Comparison of ENCODE assay signal across 8 mouse cellular contexts in the genomic region with DNA sequence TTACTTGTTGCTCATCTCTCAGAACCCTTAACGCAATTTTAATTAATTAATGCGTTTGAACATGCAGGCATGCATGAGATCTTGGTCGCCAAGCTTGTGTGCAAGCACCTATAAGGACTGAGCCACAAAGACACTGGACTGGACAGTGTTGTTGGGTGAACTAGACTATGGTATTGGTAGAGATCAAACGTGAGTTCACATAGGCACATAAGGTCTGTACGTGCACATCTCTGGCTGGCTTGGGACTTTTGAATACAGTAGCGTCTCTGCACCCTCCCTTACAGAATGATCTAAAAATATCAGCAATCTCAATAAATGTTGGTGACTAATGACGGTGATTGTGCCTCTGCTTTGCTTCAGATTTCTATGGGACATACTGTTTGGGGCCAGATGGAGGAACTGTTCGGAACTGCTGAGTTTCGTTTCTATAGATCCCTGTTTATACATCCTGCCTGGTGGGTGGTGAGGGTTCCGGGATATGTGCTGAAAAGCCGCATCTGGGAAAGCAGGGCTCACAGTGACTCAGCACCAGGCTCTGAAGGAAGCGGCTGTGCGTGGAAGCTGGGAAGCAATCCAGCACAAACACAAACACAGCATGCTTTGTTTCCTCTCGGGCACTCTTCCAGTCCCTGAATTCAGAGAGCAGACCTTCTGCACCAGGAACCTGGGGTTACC. TPM values are rescaled to one million over a fixed set of nuclear protein-coding genes. Genes with fewer than 3 reads are reported as not detected.
A peak's percentile ranks its signal among the peaks of the same experiment; 100 is the strongest.
DNase-seq lines count a peak whose midpoint lies in the region; ATAC-seq lines count a peak whose summit lies in the region.

No protein-coding gene starts in this region.

- DNase-seq in 3T3-L1 (ENCODE audit: low read depth, low spot score) = peak; percentile 99
- peak; percentile 79 for DNase-seq in heart, postnatal 4 days
- peak; percentile 87 to 95 for DNase-seq in layer of hippocampus, adult 18-20 months (ENCODE audit: low spot score in 2 of 2)
- DNase-seq in B cell, adult 2 months = no peak

- peak; percentile 83 for ATAC-seq in cerebellum, adult (ENCODE audit: insufficient number of reproducible peaks, low FRiP score, low TSS enrichment)
- ATAC-seq in forebrain, embryonic 16.5 days = peak; percentile 94
- peak; percentile 47 for ATAC-seq in liver, embryonic 15.5 days (ENCODE audit: insufficient read depth)
- peak; percentile 89 for ATAC-seq in neural tube, embryonic 15.5 days (ENCODE audit: low FRiP score)

- peak overlapping the region; percentile 34 for H3K4me2 ChIP-seq in forebrain, embryonic 16.5 days (ENCODE audit: low read length)
- no peak overlapping the region for H3K4me2 ChIP-seq in liver, embryonic 15.5 days
- no peak overlapping the region for H3K4me2 ChIP-seq in neural tube, embryonic 15.5 days

- no peaks in the 10 kb centered on the region for H3K27me3 ChIP-seq in forebrain, embryonic 16.5 days (replicated peaks; ENCODE audit: control insufficient read depth, insufficient read depth, low read length)
- H3K27me3 ChIP-seq in liver, embryonic 15.5 days = no peaks in the 10 kb centered on the region
- H3K27me3 ChIP-seq in neural tube, embryonic 15.5 days (replicated peaks) = no peaks in the 10 kb centered on the region

- 27% methylated on average over 14 of the region's 14 CpGs for WGBS in forebrain, embryonic 16.5 days
- 34% methylated on average over 14 of the region's 14 CpGs for WGBS in liver, embryonic 15.5 days (ENCODE audit: insufficient replicate concordance)
- 46% methylated on average over 14 of the region's 14 CpGs for WGBS in neural tube, embryonic 15.5 days

- H3K9me3 ChIP-seq in forebrain, embryonic 16.5 days (ENCODE audit: control insufficient read depth, low read length) = no peaks in the 10 kb centered on the region
- H3K9me3 ChIP-seq in liver, embryonic 15.5 days (replicated peaks) = no peaks in the 10 kb centered on the region
- no peaks in the 10 kb centered on the region for H3K9me3 ChIP-seq in neural tube, embryonic 15.5 days (replicated peaks)

- no peaks in the 10 kb centered on the region for H3K36me3 ChIP-seq in forebrain, embryonic 16.5 days (ENCODE audit: control insufficient read depth, insufficient read depth)
- no peaks in the 10 kb centered on the region for H3K36me3 ChIP-seq in liver, embryonic 15.5 days (replicated peaks)
- no peaks in the 10 kb centered on the region for H3K36me3 ChIP-seq in neural tube, embryonic 15.5 days

- H3K4me3 ChIP-seq in forebrain, embryonic 16.5 days (replicated peaks; ENCODE audit: low read length) = no peak overlapping the region
- no peak overlapping the region for H3K4me3 ChIP-seq in liver, embryonic 15.5 days (replicated peaks)
- no peak overlapping the region for H3K4me3 ChIP-seq in neural tube, embryonic 15.5 days (replicated peaks)

- no peak overlapping the region; the same call in 1 of the 2 replicates for H3K9ac ChIP-seq in forebrain, embryonic 16.5 days (replicated peaks; ENCODE audit: low read depth, low read length)
- H3K9ac ChIP-seq in liver, embryonic 15.5 days = no peak overlapping the region
- no peak overlapping the region for H3K9ac ChIP-seq in neural tube, embryonic 15.5 days (replicated peaks)

- peaks cover 15% of the 10 kb centered on the region for H3K4me1 ChIP-seq in forebrain, embryonic 16.5 days (replicated peaks; ENCODE audit: control insufficient read depth, insufficient read depth, low read length)
- H3K4me1 ChIP-seq in liver, embryonic 15.5 days (replicated peaks) = no peaks in the 10 kb centered on the region
- H3K4me1 ChIP-seq in neural tube, embryonic 15.5 days = peaks cover 11% of the 10 kb centered on the region

- peak overlapping the region; percentile 44 for H3K27ac ChIP-seq in forebrain, embryonic 16.5 days (ENCODE audit: low read length)
- no peak overlapping the region for H3K27ac ChIP-seq in liver, embryonic 15.5 days (replicated peaks)
- peak overlapping the region; percentile 41; the same call in 1 of the 2 replicates for H3K27ac ChIP-seq in neural tube, embryonic 15.5 days (replicated peaks)

RNA-seq across cellular contexts. Expression of a gene that starts 28.4 kb away (rescaled TPM):
- polyA plus RNA-seq in forebrain, embryonic 16.5 days (2015; fragmentation: Nextera tagmentation; extraction: Ambion mirVana) = 0.72 and 1.4 TPM in 2 replicates
- under 1 TPM; 0.05 to 0.18 TPM for total RNA-seq in heart, postnatal 4 days (2021)
- total RNA-seq in layer of hippocampus, adult 18-20 months (2021) = 1 to 10 TPM; 7.9 to 8.4 TPM
- not detected in 2 replicates for polyA plus RNA-seq in liver, embryonic 15.5 days (2015; fragmentation: Nextera tagmentation; extraction: Ambion mirVana)
- 1.9 and 2.6 TPM in 2 replicates for polyA plus RNA-seq in neural tube, embryonic 15.5 days (2015; fragmentation: Nextera tagmentation; extraction: Ambion mirVana)

Comparison
In these comparisons a context has a peak if more than half of its experiments do, and no peak if none do; other contexts are left out.
1. DNase-seq: peak in 3T3-L1 (single experiment), heart, postnatal 4 days (single experiment) and layer of hippocampus, adult 18-20 months (2 of 2); none in B cell, adult 2 months (0 of 2).
2. Peak in every context shown above with its lines, with median percentiles within 50 percentile points of each other: ATAC-seq.